Mouse (Mus musculus) brown adipose tissue, adult 24 weeks (tissue): ENCODE data around the gene Stac. TPM values are rescaled to one million over a fixed set of nuclear protein-coding genes. Genes with fewer than 3 reads are reported as not detected.

Experiments
- H3K27ac ChIP-seq: fragments of 200-500 bp; replicated peaks from 2 replicates; pipeline ENCODE4 v1.5.1; 2012; ENCODE audit warnings: low read depth, mild to moderate bottlenecking, low read length
- H3K4me1 ChIP-seq: fragments of 200-500 bp; 2 replicates; pipeline ENCODE4 v1.6.1; 2012; ENCODE audit warnings: low read length, mixed read lengths; ENCODE audit not compliant: control insufficient read depth, insufficient read depth, insufficient read length
- H3K4me3 ChIP-seq: fragments of 200-500 bp; 2 replicates; pipeline ENCODE4 v1.5.1; 2012; ENCODE audit warnings: low read depth, mild to moderate bottlenecking, low read length, moderate library complexity; ENCODE audit not compliant: insufficient read depth
- polyA plus RNA-seq: library from polyadenylated mRNA; stranded (reverse); fragments of >200 nt; gene quantifications from 2 replicates; pipeline ENCODE4 v1.2.4, GENCODE M21; 2012; ENCODE audit not compliant: missing spikeins, insufficient read depth, insufficient read length

Stac gene
- 1.0 TPM in 1 of 2 replicates, not detected in the other for polyA plus RNA-seq

DNA sequence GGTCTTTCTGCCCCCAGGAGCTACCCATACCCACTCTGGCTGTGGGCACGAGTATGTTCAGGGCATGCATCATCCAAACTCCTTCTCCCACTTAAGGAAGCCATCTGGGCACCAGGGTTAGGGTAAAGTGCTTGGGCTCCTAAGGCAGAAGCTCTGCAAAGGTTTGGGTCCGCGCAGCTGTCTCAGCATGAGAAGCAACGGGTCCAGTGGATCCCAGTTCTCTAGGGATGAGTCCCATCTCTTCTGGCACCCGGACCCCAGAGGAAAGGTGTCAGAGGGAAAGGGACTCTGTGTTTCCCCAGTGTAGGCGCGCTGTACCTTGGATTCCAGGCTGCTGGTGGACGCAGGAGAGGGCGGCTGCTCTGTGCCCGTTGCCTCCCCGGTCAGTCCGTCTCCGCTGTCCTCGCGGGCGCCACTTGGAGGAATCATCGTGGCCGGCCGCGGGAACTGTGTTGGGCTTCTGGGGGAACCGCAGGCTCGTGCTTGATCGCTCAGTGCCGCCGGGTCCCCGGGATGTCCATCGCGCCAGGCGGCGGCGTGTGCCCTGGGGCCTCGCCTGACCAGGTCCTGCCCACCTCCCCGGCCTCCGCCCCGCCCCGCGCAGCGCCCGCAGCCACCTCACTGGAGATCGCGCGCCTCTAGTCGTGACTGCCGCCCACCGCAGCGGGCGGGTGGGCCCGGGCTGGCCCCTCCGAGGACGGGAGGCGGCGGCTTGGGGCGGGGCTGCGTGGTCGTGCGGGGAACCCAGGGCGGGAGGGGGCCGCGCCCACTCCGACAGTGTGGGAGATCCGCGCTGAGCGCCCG lies at the start of gene Stac:
Gene Stac (minus strand): TSS at position 669 of the 804 bp plus-strand sequence.
- peak within 1 kb of the TSS; percentile 42 for H3K4me3 ChIP-seq
- H3K4me1 ChIP-seq, result no peaks in the 10 kb centered on the region
- no peak within 1 kb of the TSS for H3K27ac ChIP-seq

DNA sequence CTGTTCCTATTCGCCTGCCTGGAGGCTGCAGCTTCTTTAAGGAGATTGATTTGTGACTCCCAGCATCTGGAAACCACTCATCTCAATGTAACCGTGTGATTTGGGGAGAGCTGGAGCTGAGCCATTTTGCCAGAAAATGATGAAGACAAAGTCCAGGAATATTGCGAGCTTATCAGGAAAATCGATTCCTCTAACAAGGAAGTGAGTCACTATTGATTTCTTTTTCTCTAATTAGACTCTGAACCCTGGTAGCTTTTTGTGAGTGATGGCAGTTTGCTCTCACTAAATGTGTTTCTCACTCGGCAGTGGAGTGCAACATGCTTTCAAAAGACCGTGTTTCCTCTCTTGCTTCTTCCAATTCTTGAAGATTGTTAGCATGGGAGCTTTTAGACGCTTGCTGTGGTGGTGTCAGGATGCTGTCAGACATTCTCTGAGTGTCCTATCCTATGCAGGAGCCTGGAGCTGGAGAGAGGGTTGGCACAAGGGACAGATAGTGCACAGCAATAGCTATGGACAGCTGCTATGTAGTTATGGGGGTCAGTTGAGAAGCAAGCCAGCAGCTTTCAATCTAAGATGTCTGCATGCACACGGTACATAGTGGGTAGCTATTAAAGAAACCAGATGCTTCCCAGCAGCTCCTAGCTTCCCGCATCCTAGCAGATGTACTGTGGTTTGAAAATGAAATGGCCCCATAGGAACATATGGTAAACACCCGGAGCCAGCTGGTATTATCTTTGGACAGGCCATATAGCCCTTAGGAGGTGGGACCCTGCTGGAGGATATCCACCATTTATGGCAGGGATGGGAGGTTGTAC lies 49.5 kb upstream of the Stac start:
- H3K4me1 ChIP-seq, result no peaks in the 10 kb centered on the region
- no peak overlapping the region for H3K27ac ChIP-seq
- no peak overlapping the region for H3K4me3 ChIP-seq

DNA sequence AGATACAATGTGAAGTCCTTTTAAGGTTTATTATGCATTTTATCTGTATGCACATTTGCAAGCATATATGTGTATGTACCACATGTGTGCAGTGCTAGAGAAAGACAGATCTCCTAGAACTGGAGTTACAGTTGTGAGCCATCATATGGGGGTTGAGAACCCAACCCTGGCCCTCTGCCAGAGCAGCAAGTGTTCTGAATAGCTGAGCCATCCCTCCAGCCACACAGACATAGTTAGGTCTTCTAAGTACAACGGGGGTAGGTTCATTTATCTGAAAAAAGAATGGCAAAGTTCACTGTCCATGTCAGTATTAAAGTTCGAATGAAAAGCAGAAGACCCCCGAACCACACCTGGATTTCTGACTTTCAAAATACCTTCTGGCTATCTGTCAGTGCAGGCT lies 48.9 kb upstream of the Stac start:
- no peak overlapping the region for H3K4me3 ChIP-seq
- H3K4me1 ChIP-seq, result no peaks in the 10 kb centered on the region
- no peak overlapping the region for H3K27ac ChIP-seq

DNA sequence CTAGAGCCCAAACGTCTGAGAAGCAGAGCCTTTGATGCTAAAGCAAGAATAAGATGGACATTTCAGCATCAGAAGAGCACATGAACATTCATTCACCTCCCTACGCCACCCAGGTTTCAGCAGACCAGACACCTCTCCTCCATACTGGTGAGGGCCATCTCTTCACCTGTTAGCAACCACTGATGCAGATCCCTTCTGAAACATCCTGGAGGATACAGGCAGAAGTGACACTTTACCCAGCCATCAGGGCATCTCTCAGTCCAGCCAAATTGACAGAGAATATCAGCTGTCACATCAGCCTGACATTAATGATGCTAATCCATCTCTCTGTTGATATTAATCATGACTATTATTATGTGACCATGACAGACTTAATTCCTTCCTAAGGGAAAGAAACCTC lies 47.6 kb upstream of the Stac start:
- Histone ChIP-seq H3K4me1 (no peaks in the 10 kb centered on the region), H3K4me3 (no peak overlapping the region), H3K27ac (no peak overlapping the region)

DNA sequence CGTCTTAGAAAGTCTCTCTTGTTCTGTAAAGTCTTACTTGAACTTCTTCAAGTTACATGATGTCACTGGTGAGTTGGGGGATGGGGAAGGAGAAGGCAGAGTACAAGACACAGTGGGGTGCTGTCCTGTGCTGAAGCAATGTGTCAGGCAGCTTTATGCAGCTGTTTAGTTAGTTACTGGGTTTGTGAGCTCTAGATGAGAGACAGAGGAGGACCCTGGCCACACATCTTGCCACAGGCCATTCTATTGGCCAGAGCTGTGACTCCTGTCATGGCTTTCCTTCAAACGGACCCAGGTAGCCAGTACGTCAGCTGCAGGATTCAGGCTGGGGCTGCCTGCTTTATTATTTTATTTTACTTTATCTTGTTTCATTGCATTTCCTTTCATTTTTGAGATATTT lies 45.8 kb upstream of the Stac start:
- no peak overlapping the region for H3K27ac ChIP-seq
- H3K4me1 ChIP-seq, result no peaks in the 10 kb centered on the region
- no peak overlapping the region for H3K4me3 ChIP-seq

DNA sequence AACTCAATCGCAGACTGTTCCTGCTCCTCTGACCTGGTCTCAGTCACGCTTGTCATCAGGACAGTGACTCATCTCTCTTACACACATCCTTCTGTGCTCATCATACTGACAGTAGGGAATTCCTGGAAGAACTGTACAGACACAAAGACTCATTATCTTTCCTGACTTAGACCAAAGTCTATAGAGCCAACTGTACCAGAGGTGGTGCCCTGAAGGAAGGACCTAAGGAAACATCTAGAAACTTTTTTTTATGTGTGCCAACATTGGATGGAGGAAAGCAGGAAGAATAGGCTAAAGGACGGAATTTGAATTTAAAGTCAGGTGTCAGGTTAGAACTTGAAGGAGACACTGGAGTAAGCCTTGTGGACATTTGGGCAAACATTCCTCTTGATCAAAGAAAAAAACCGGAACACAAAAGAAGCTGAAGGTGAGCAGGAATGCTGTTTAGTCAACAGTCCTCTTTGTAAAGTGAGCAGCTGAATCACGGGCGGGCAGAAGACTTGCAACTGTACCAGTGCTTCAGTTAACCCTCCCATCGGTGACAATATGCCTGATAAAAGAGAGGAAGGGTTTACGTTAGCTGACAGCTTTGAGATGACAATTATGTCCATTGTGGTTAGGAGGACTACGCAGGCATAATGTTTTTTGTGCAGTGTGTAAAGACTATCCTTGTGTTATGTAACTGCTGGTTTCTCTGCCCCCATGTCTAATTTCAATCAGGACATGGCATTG lies 42.0 kb upstream of the Stac start:
- Histone ChIP-seq H3K4me3 (no peak overlapping the region), H3K4me1 (no peaks in the 10 kb centered on the region), H3K27ac (no peak overlapping the region)

DNA sequence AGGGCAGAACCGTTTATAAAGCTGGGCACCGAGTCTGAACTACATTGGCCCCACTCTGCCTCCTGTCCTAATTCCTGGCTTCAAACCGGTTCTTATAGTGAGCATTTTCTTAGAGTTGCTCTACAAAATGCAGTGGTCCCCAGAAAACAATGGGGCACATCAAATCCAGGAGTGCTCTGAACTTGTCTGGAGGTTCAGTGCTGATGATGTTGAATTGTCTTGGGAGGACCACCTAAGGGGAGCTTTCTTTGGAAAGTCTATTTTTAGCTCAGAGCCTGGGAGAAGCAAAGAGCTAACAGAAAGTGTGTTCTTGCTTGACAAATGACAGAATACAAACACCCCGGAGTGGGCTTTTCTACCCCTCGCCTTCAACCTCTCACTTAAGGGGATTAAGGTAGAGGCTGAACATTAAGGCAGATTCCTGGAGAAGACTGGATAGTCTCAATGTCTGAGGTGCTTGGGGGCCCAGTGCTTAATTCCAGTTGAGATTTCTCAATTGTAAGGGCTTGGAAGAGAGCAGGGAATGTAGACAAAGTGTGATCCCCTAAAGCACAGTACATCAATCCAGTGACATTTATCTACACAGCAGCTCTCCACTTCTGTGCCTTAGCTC lies 34.9 kb upstream of the Stac start:
- Histone ChIP-seq H3K4me3 (no peak overlapping the region), H3K27ac (no peak overlapping the region), H3K4me1 (no peaks in the 10 kb centered on the region)

DNA sequence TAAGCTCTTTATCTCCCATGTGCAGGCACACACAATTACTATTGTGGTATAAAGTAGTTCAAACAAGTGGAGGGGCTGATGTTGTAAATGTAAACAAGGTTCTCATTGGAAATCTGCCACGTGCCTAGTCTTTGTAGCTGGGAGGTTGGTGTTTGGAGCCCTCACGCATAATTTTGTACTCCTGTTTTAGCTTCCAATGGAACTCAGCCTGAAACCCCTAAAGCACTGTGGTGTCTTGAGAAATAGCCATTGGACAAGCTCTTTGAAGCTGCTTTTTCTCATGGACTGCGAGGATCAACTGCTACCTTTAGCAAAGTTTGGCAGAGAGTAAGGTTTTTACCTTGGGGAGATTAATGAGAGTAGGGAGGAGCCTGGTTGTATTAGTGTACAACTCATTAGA lies 24.3 kb upstream of the Stac start:
- no peak overlapping the region for H3K27ac ChIP-seq
- no peaks in the 10 kb centered on the region for H3K4me1 ChIP-seq
- no peak overlapping the region for H3K4me3 ChIP-seq

DNA sequence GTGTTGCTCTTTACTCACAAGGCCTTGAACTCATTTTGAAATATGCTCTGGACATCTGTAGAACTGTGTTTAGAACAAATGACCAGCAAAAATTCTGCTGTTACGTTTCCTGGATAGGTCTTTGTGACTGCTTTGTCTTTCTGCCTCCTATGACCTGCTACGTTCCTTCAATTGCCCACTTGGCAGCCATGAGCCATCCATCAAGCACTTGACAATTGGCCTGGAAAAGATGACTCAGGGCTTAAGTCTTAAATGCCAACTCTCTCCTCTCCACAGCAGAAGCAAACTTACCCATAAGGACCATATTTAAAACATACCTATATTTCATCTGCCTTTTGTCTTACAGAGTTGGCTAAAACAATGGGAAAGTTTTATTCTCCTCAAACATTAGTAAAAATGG lies 10.0 kb upstream of the Stac start:
- Histone ChIP-seq H3K4me3 (no peak overlapping the region), H3K27ac (no peak overlapping the region), H3K4me1 (no peaks in the 10 kb centered on the region)

DNA sequence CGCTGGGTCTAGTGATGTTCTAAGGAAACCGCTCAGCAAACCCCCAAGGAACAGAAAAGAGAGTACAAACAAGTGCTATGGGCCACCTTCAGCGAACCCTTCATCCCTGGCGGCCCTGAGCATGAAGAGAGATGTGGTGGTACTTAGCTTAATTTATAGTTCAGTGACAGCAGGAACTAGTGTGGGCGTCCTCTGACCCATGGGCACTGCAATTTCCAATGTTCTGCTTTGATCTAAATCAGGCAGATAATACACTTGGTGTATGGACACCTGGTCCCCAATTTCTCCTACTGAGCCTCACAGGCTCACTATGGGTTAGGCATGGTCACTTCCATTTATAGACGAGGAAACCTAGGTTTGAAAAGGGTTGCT lies 322 bp upstream of the Stac start:
- no peak overlapping the region for H3K27ac ChIP-seq
- H3K4me1 ChIP-seq, result no peaks in the 10 kb centered on the region
- H3K4me3 ChIP-seq, result no peak overlapping the region; the same call in 1 of the 2 replicates

DNA sequence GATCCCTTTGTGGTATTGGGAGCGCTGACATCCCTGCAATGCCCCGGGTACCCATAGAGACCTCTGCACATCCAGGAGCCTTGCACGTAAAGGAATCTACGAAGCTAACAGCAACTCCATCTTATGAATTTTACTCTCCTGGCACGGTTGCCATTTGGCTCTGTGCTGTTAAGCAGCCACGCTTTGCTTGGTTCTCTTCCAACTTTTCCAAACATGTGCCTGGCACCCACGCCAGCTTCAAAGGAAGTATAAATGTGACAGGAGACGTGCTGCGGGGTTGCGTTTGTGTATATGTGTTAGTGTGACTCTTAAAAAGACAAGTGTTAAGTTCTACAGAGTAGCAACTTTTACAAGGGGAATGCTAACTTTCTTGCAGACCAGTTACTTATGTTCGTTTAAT lies 1.0 kb downstream of the Stac start:
- Histone ChIP-seq H3K4me1 (no peaks in the 10 kb centered on the region), H3K27ac (no peak overlapping the region), H3K4me3 (peak overlapping the region; percentile 42; the same call in 1 of the 2 replicates)

DNA sequence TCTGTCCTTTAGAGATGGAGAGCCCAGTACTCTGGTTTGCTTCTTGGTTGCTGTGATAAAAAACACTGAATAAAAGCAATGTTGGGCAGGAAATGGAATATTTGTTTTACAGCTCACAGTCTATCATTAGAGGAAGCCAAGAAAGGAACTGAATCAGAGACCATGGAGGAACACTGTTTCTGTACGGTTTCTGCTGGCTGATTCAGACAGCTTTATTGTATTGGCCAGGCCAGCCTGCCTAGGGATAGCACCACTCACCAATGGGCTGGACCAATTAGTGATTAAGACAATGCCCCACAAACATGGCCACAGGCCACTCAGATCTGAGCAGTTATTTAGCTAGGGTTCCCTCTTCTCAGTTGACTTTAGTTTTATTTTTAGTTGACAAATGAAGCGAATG lies 6.0 kb downstream of the Stac start:
- Histone ChIP-seq H3K4me1 (no peaks in the 10 kb centered on the region), H3K27ac (no peak overlapping the region)

DNA sequence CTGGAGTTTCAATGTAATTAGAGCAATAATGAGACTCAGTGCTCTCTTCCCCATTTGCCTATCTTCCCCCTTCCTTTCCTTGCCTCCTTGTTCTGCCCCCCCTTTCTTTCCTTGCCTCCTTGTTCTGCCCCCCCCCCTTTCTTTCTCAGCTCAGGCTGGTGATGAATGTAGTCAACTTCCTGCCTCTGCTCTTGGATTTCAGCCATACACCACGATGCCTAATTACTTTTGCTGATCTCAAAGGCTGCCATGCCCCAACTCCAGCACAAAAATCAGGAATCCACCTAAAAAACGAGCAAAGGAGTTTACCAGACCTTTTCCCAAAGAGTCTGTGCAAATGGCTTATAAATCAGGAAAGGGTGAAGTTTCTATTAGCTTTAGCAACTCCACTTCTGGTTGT lies 10.6 kb downstream of the Stac start:
- Histone ChIP-seq H3K27ac (no peak overlapping the region), H3K4me1 (no peaks in the 10 kb centered on the region), H3K4me3 (no peak overlapping the region)

More for the DNA sequence above, 6.0 kb downstream of the Stac start:
- H3K4me3 ChIP-seq, result no peak overlapping the region

DNA sequence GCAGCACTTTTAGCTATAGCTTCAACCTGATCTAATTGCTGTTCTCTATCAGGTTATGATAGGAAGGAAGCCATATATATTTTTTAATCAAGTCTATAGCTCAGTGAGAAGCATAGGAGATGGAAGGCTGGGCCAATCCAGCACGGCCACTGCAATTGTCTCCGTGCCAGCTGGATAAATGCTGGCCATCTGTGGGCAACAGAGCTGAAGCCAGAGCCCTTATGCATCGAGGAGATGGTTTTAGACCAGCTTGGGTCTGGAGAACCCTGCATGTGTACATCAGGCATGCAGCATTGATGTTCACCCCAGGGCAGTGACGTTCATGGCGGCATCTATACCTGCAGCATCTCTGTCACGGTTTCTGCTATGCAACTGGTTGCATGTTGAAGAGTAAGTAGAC lies 20.3 kb downstream of the Stac start:
- H3K27ac ChIP-seq, result no peak overlapping the region
- H3K4me3 ChIP-seq, result no peak overlapping the region
- H3K4me1 ChIP-seq, result no peaks in the 10 kb centered on the region

DNA sequence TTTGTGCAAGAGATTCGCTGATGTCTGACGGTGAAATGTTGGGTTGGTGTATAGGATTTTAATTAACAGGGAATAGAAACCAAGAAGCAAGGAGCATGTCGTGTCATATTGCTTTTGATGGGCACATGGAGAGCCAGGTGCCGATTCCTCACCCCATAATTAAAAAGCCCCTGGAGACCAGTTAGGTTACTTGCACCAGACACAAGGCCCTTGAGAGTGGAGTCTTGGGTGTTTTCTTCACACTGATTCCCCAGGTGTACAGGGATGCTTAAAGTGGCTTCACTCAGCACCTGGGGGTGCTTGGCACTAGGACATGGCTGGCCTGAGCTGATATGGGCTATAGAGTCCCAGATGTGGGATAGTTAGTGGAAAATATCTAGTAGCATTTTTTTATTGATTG lies 35.1 kb downstream of the Stac start:
- Histone ChIP-seq H3K4me1 (no peaks in the 10 kb centered on the region), H3K27ac (no peak overlapping the region), H3K4me3 (no peak overlapping the region)
